Mouse (Mus musculus) neural tube, embryonic 14.5 days (tissue): ENCODE data around the gene Ppm1a. TPM values are rescaled to one million over a fixed set of nuclear protein-coding genes. Genes with fewer than 3 reads are reported as not detected.
"Not testable (repeated sequence)": the region's sequence is repeated elsewhere in the genome, so short reads cannot be mapped to it uniquely, and the experiment has no call there.

ENCODE experiments used
- ATAC-seq: fragments of 200-750 bp; cut with Nextera tagmentation; 2 replicates; pipeline ENCODE4 v1.8.0; 2017; ENCODE audit warnings: low read depth, mild to moderate bottlenecking, moderate TSS enrichment, moderate library complexity
- H3K27ac ChIP-seq: fragments of 300-500 bp; sonication (generic); 2 replicates; pipeline ENCODE4 v1.5.1; 2014; ENCODE audit warnings: low read depth, mild to moderate bottlenecking, control low read depth, low read length, moderate library complexity, mixed read lengths
- H3K27me3 ChIP-seq: fragments of 300-500 bp; sonication (generic); 2 replicates; pipeline ENCODE4 v1.6.1; 2014; ENCODE audit warnings: low read length; ENCODE audit not compliant: control insufficient read depth, insufficient read depth
- H3K36me3 ChIP-seq: fragments of 300-500 bp; sonication (generic); 2 replicates; pipeline ENCODE4 v1.6.1; 2014; ENCODE audit warnings: low read length, mixed read lengths; ENCODE audit not compliant: control insufficient read depth, insufficient read depth
- H3K4me1 ChIP-seq: fragments of 300-500 bp; sonication (generic); 2 replicates; pipeline ENCODE4 v1.6.1; 2014; ENCODE audit warnings: low read length; ENCODE audit not compliant: control insufficient read depth, insufficient read depth
- H3K4me2 ChIP-seq: fragments of 300-500 bp; sonication (generic); 2 replicates; pipeline ENCODE4 v1.6.1; 2014; ENCODE audit warnings: mild to moderate bottlenecking, low read depth, low read length, control low read depth
- H3K4me3 ChIP-seq: fragments of 300-500 bp; sonication (generic); 2 replicates; pipeline ENCODE4 v1.5.1; 2014; ENCODE audit warnings: low read depth, low read length, control low read depth, mixed read lengths
- H3K9ac ChIP-seq: fragments of 300-500 bp; sonication (generic); replicated peaks from 2 replicates; pipeline ENCODE4 v1.6.1; 2014; ENCODE audit warnings: low read depth, mild to moderate bottlenecking, control low read depth, low read length, mixed read lengths
- H3K9me3 ChIP-seq: fragments of 300-500 bp; sonication (generic); 2 replicates; pipeline ENCODE4 v1.6.1; 2016; ENCODE audit warnings: low read length; ENCODE audit not compliant: control insufficient read depth
- WGBS: fragments of 180-500 bp; shearing (Covaris S2); extraction: QIAGEN DNeasy Blood & Tissue Kit; methylation state at CpG from one replicate; pipeline ENCODE4 v1.1.7; 2014; 5-methylcytosine and 5-hydroxymethylcytosine counted together
- polyA plus RNA-seq: library from polyadenylated mRNA; unstranded; fragments of >200 nt; fragmentation: Nextera tagmentation; extraction: Ambion mirVana; gene quantifications from 2 replicates; pipeline ENCODE4 v1.2.1, GENCODE M21; 2014

Ppm1a gene
- polyA plus RNA-seq, 1 experiment from 2014 or later, result 86.7 TPM

DNA sequence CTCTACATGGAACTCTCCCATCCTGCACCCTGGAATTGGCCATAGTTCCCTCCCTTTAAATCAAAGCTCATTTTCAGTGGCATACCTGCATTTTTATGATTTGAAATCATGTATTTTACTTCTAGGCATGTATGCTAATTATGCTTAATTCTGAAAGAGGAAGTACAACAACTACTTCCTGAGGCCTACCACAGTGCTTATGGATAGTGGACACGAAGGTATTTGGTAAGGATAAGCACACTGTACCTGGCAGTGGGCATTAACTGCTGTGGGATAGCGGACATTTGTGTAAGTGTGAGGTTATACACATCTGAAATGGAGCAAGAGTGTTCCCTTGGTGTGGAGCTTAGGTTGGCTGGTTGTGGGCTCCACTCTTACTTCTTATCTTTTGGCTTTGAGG lies 11.0 kb downstream of the Ppm1a start:
- no peak overlapping the region for H3K4me3 ChIP-seq
- ATAC-seq, result no peak
- no peaks in the 10 kb centered on the region for H3K27me3 ChIP-seq
- no peaks in the 10 kb centered on the region for H3K9me3 ChIP-seq
- H3K4me2 ChIP-seq, result no peak overlapping the region
- H3K36me3 ChIP-seq, result no peaks in the 10 kb centered on the region
- no peak overlapping the region for H3K9ac ChIP-seq
- peaks cover 7% of the 10 kb centered on the region for H3K4me1 ChIP-seq
- H3K27ac ChIP-seq, result no peak overlapping the region
- WGBS, result 93% methylated on average over 2 of the region's 2 CpGs

GRCm38 (mm10) chr12:72769546-72770230 lies 12.4 kb downstream of the Ppm1a start:
- H3K4me3 ChIP-seq, result no peak overlapping the region
- no peaks in the 10 kb centered on the region for H3K9me3 ChIP-seq
- no peaks in the 10 kb centered on the region for H3K4me1 ChIP-seq
- H3K9ac ChIP-seq, result no peak overlapping the region
- H3K36me3 ChIP-seq, result no peaks in the 10 kb centered on the region
- 96% methylated on average over 5 of the region's 5 CpGs for WGBS
- no peak overlapping the region for H3K4me2 ChIP-seq
- no peak for ATAC-seq
- H3K27me3 ChIP-seq, result no peaks in the 10 kb centered on the region
- no peak overlapping the region for H3K27ac ChIP-seq

- no peaks in the 10 kb centered on the region for H3K36me3 ChIP-seq
- no peak overlapping the region for H3K9ac ChIP-seq
- ATAC-seq, result no peak
- H3K4me2 ChIP-seq, result no peak overlapping the region
- H3K9me3 ChIP-seq, result no peaks in the 10 kb centered on the region
- H3K4me3 ChIP-seq, result no peak overlapping the region
- no peak overlapping the region for H3K27ac ChIP-seq
- H3K4me1 ChIP-seq, result no peaks in the 10 kb centered on the region
- no peaks in the 10 kb centered on the region for H3K27me3 ChIP-seq
- WGBS, result 97% methylated on average over 2 of the region's 2 CpGs
Observed at GRCm38 (mm10) chr12:72771153-72771552, 13.9 kb downstream of the Ppm1a start.

GRCm38 (mm10) chr12:72771711-72772110 lies 14.5 kb downstream of the Ppm1a start:
- 75% methylated on average over 3 of the region's 3 CpGs for WGBS
- H3K4me3 ChIP-seq, result no peak overlapping the region
- ATAC-seq, result no peak

DNA sequence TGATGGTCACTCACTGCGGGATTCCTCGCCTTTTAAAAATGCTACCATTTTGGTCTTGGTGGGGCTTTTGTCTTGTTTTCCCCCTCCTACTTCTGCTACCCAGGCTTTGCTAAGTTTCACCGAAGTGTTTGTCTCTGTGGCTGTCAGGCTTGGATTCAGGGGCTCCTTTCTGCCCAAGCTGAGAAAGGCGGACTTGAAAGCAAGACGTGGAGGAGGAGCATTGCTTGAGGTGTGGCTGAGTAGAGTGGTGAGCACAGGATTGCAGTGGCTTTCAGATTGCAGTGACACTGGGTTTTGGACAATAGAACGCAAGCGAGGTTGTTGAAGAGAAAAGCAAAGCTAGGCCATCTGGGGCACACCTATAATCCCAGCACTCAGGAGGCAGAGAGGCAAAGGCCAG lies 16.7 kb downstream of the Ppm1a start:
- Histone ChIP-seq H3K4me3 (no peak overlapping the region), H3K36me3 (no peaks in the 10 kb centered on the region), H3K4me2 (no peak overlapping the region), H3K9ac (no peak overlapping the region), H3K4me1 (no peaks in the 10 kb centered on the region), H3K27me3 (no peaks in the 10 kb centered on the region), H3K27ac (no peak overlapping the region), H3K9me3 (no peaks in the 10 kb centered on the region)
- ATAC-seq, result no peak
- WGBS, result 68% methylated on average over 7 of the region's 7 CpGs

More at GRCm38 (mm10) chr12:72771711-72772110, 14.5 kb downstream of the Ppm1a start:
- Histone ChIP-seq H3K9me3 (no peaks in the 10 kb centered on the region), H3K4me1 (no peaks in the 10 kb centered on the region), H3K27me3 (no peaks in the 10 kb centered on the region), H3K9ac (no peak overlapping the region), H3K36me3 (no peaks in the 10 kb centered on the region), H3K27ac (no peak overlapping the region), H3K4me2 (no peak overlapping the region)

- Histone ChIP-seq H3K36me3 (no peaks in the 10 kb centered on the region), H3K4me2 (no peak overlapping the region), H3K27ac (no peak overlapping the region), H3K9ac (no peak overlapping the region), H3K4me3 (no peak overlapping the region), H3K9me3 (no peaks in the 10 kb centered on the region), H3K27me3 (no peaks in the 10 kb centered on the region), H3K4me1 (no peaks in the 10 kb centered on the region)
- ATAC-seq, result no peak
- WGBS, result 86% methylated on average over 4 of the region's 4 CpGs
Observed at GRCm38 (mm10) chr12:72777244-72777643, 20.0 kb downstream of the Ppm1a start.

DNA sequence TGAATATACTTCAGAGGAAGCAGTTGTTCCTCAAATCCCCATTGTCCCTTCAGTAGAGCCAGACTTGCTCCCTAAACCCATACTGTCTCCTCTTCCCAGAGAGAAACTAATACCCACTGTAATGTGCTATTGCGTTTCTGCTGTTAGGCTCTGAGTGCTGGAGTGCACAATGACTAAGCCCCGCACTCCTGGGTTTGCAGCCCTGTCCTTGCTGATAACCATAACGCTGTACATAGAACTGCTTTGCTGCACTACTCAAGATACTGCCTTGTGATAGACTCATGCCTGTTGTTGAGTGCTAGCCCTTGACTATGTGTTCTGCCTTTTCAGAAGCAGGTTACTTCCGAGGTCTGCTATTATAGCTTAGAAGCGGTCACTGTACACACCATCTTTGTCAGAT lies 22.9 kb downstream of the Ppm1a start:
- no peak overlapping the region for H3K4me3 ChIP-seq
- H3K36me3 ChIP-seq, result 0 out of 2 replicates have a peak, but pooled peaks cover 7% of the 10 kb centered on the region
- no peak overlapping the region for H3K27ac ChIP-seq
- H3K9ac ChIP-seq, result no peak overlapping the region
- H3K4me2 ChIP-seq, result no peak overlapping the region
- ATAC-seq, result no peak
- no peaks in the 10 kb centered on the region for H3K4me1 ChIP-seq
- H3K27me3 ChIP-seq, result no peaks in the 10 kb centered on the region
- 97% methylated on average over 5 of the region's 5 CpGs for WGBS
- H3K9me3 ChIP-seq, result no peaks in the 10 kb centered on the region

- not testable (repeated sequence) for H3K36me3 ChIP-seq, H3K4me1 ChIP-seq, ATAC-seq, H3K9ac ChIP-seq, H3K9me3 ChIP-seq, H3K4me2 ChIP-seq, H3K4me3 ChIP-seq, H3K27me3 ChIP-seq, H3K27ac ChIP-seq
- 97% methylated on average over 4 of the region's 4 CpGs for WGBS
Observed at GRCm38 (mm10) chr12:72782786-72783185, 25.5 kb downstream of the Ppm1a start.

DNA sequence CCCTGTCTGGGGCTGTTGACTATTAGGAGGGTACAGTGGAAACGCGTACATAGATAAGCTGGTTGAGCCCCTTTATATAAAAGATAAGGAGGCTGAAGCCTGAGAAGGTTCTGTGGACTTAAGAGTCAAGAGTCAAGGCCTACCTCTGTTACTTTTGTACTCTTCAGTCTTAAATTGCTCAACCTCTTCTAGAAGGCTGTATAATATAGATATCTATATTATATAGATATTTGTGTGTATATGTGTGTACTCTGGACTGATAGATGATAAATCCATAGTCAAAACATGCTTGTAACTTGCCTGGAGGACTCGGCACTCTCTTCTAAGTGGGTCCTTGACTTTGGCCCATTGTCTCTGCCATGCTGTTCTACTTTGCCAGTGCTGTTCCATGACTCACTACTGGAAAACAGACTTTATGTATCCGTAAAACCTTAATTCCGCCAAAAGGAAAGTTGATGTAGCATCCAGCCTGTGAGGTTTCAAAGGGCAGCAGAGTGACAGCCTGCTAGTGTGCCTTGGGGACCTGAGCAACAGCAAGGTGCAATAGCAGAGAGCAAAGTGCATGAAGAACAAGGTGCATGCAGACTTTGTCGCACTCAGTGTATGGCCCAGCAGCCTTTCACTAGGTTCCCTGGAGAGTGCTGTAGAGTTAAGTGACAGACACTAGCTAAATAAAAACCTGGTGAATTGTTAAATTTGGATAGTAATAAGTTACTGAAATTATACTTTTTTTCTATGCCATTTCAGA lies 28.1 kb downstream of the Ppm1a start:
- no peak overlapping the region for H3K4me3 ChIP-seq
- no peaks in the 10 kb centered on the region for H3K4me1 ChIP-seq
- 0 out of 2 replicates have a peak, but pooled peaks cover 7% of the 10 kb centered on the region for H3K36me3 ChIP-seq
- H3K27ac ChIP-seq, result no peak overlapping the region
- H3K4me2 ChIP-seq, result no peak overlapping the region
- H3K27me3 ChIP-seq, result no peaks in the 10 kb centered on the region
- WGBS, result 93% methylated on average over 6 of the region's 6 CpGs
- no peak overlapping the region for H3K9ac ChIP-seq
- ATAC-seq, result no peak
- H3K9me3 ChIP-seq, result no peaks in the 10 kb centered on the region
